In genomic region chr5:114565305-114565704, GRCm38 (mm10) we compare ENCODE assay signal across 9 mouse cellular contexts. TPM values are rescaled to one million over a fixed set of nuclear protein-coding genes. Genes with fewer than 3 reads are reported as not detected.
A peak's percentile ranks its signal among the peaks of the same experiment; 100 is the strongest.
DNase-seq lines count a peak whose midpoint lies in the region; ATAC-seq and TF ChIP-seq lines count a peak whose summit lies in the region.
"Had no signal": no experiment of that assay in that cellular context is flagged by ENCODE, and none has a peak within 500 bp of the region (broad histone marks: within the 10 kb centered on the region; RNA-seq: fewer than 3 reads in every experiment).

No protein-coding gene starts in this region.

- H3K9me3 ChIP-seq in intestine, postnatal 0 days (ENCODE audit: control insufficient read depth) = no peaks in the 10 kb centered on the region
- no peaks in the 10 kb centered on the region for H3K9me3 ChIP-seq in lung, embryonic 15.5 days

- H3K4me2 ChIP-seq in intestine, postnatal 0 days (replicated peaks; ENCODE audit: low read depth) = peak overlapping the region; percentile 48
- peak overlapping the region; percentile 32 for H3K4me2 ChIP-seq in lung, embryonic 15.5 days

- no peaks in the 10 kb centered on the region for H3K36me3 ChIP-seq in intestine, postnatal 0 days (ENCODE audit: control insufficient read depth, insufficient read depth)
- no peaks in the 10 kb centered on the region for H3K36me3 ChIP-seq in lung, embryonic 15.5 days

- intact Hi-C loops in gastrocnemius, adult 2 months (cut with DNase I) = loop anchor here (5.0 kb wide), 2 partner anchors 103 to 118 kb away; no protein-coding TSS in a partner anchor
- intact Hi-C loops in gastrocnemius, postnatal 36 days (cut with DNase I) = no loop called here
- intact Hi-C loops in left cerebral cortex, adult 2 months (cut with DNase I) = loop anchor here (5.0 kb wide), 1 partner anchor 658 kb away; the partner anchor contains the start of gene Coro1c

- no peak overlapping the region for H3K4me3 ChIP-seq in gastrocnemius, adult 2 months
- no peak overlapping the region for H3K4me3 ChIP-seq in intestine, postnatal 0 days (ENCODE audit: low read depth, low read length)
- H3K4me3 ChIP-seq in lung, embryonic 15.5 days = 0 out of 2 replicates have a peak overlapping the region, but pooled peaks have one; percentile 4
- H3K4me3 ChIP-seq in left cerebral cortex, adult 2 months = no peak overlapping the region

- TF ChIP-seq CTCF in gastrocnemius, adult 2 months (IDR thresholded peaks at IDR 0.05) = no peak
- no peak for TF ChIP-seq CTCF in intestine, postnatal 0 days (IDR thresholded peaks at IDR 0.05; ENCODE audit: low read depth)
- TF ChIP-seq CTCF in left cerebral cortex, adult 2 months (IDR thresholded peaks at IDR 0.05) = no peak

- no peak for ATAC-seq in intestine, postnatal 0 days
- no peak for ATAC-seq in lung, embryonic 15.5 days (ENCODE audit: borderline replicate concordance, extremely low read depth, low FRiP score, low TSS enrichment)

- no peak overlapping the region for H3K9ac ChIP-seq in intestine, postnatal 0 days (ENCODE audit: low read depth, low read length)
- 0 out of 2 replicates have a peak overlapping the region, but pooled peaks have one; percentile 6 for H3K9ac ChIP-seq in lung, embryonic 15.5 days

- DNase-seq in gastrocnemius, adult 2 months = peak; percentile 50
- no peak for DNase-seq in gastrocnemius, postnatal 36 days
- peak; percentile 65 to 71 for DNase-seq in cerebellum, postnatal 36 days
- DNase-seq in urinary bladder, postnatal 4 days (ENCODE audit: low spot score in 2 of 2) = peak; percentile 48 to 75
- DNase-seq in yolk sac, embryonic 10.5 days (ENCODE audit: low spot score) = no peak
- no peak for DNase-seq in left cerebral cortex, adult 2 months (ENCODE audit: extremely low spot score in 1 of 2, low spot score in 2 of 2)

- peaks cover 10% of the 10 kb centered on the region; the same call in 1 of the 2 replicates for H3K4me1 ChIP-seq in intestine, postnatal 0 days (replicated peaks; ENCODE audit: control insufficient read depth, insufficient read depth, low read length)
- peaks cover 38% of the 10 kb centered on the region for H3K4me1 ChIP-seq in lung, embryonic 15.5 days

- no peak overlapping the region for H3K27ac ChIP-seq in gastrocnemius, adult 2 months
- no peak overlapping the region for H3K27ac ChIP-seq in intestine, postnatal 0 days (ENCODE audit: low read depth, low read length)
- H3K27ac ChIP-seq in lung, embryonic 15.5 days = peak overlapping the region; percentile 53; the same call in 1 of the 2 replicates
- H3K27ac ChIP-seq in left cerebral cortex, adult 2 months = no peak overlapping the region

- H3K27me3 ChIP-seq in intestine, postnatal 0 days (replicated peaks; ENCODE audit: control insufficient read depth, insufficient read depth, low read length) = no peaks in the 10 kb centered on the region
- peaks cover 7% of the 10 kb centered on the region for H3K27me3 ChIP-seq in lung, embryonic 15.5 days

- 5% methylated on average over 12 of the region's 12 CpGs for WGBS in intestine, postnatal 0 days
- WGBS in lung, embryonic 15.5 days = 6% methylated on average over 12 of the region's 12 CpGs

RNA-seq across cellular contexts. Expression of gene Fam222a, which starts 2.5 kb away (rescaled TPM):
- total RNA-seq in gastrocnemius, adult 2 months (2021) = 1 to 10 TPM in 1 of 2 experiments, under 1 TPM in 1; 0.18 to 1.1 TPM
- under 1 TPM; 0.22 to 0.28 TPM for total RNA-seq in gastrocnemius, postnatal 36 days (2021)
- polyA plus RNA-seq in intestine, postnatal 0 days (2015; fragmentation: Nextera tagmentation; extraction: Ambion mirVana) = 2.3 and 3.2 TPM in 2 replicates
- polyA plus RNA-seq in lung, embryonic 15.5 days (2015; fragmentation: Nextera tagmentation; extraction: Ambion mirVana) = 2.1 TPM in 2 replicates
- 1 to 10 TPM; 7.9 to 9.0 TPM for total RNA-seq in left cerebral cortex, adult 2 months (2021)
- total RNA-seq: CH12.LX had no signal

Comparison
In these comparisons a context has a peak if more than half of its experiments do, and no peak if none do; other contexts are left out.
1. DNase-seq: peak in gastrocnemius, adult 2 months (single experiment), cerebellum, postnatal 36 days (2 of 2) and urinary bladder, postnatal 4 days (2 of 2); none in gastrocnemius, postnatal 36 days (0 of 2), yolk sac, embryonic 10.5 days (single experiment) and left cerebral cortex, adult 2 months (0 of 2).
2. RNA of gene Fam222a, which starts 2.5 kb away (total RNA-seq): 7.9 to 9.0 TPM in left cerebral cortex, adult 2 months; 0.18 to 1.1 TPM in gastrocnemius, adult 2 months and 0.22 to 0.28 TPM in gastrocnemius, postnatal 36 days; every median in the first group is over 4 times any median in the second.